Mouse (Mus musculus) liver, embryonic 11.5 days (tissue): ENCODE results near the gene Adgrf5. TPM values are rescaled to one million over a fixed set of nuclear protein-coding genes. Genes with fewer than 3 reads are reported as not detected.
"Not testable (repeated sequence)": the region's sequence is repeated elsewhere in the genome, so short reads cannot be mapped to it uniquely, and the experiment has no call there.

Source experiments
- ATAC-seq: fragments of 200-750 bp; cut with Nextera tagmentation; replicated peaks from 2 replicates; pipeline ENCODE4 v1.8.0; 2017; ENCODE audit warnings: moderate number of reproducible peaks, mild to moderate bottlenecking, moderate TSS enrichment, moderate library complexity; ENCODE audit not compliant: low FRiP score
- DNase-seq: peaks from one replicate; pipeline ENCODE4 v3.0.0-alpha.2; 2017; ENCODE audit warnings: low spot score
- H3K27ac ChIP-seq: fragments of 300-500 bp; sonication (generic); 2 replicates; pipeline ENCODE4 v1.5.1; 2014; ENCODE audit warnings: mild to moderate bottlenecking, low read depth, low read length, control low read depth
- H3K27me3 ChIP-seq: fragments of 300-500 bp; sonication (generic); replicated peaks from 2 replicates; pipeline ENCODE4 v1.6.1; 2014; ENCODE audit warnings: low read length, mixed read lengths; ENCODE audit not compliant: control insufficient read depth, insufficient read depth
- H3K36me3 ChIP-seq: fragments of 300-500 bp; sonication (generic); 2 replicates; pipeline ENCODE4 v1.6.1; 2014; ENCODE audit warnings: mild to moderate bottlenecking, low read length, moderate library complexity, mixed read lengths; ENCODE audit not compliant: control insufficient read depth, insufficient read depth
- H3K4me1 ChIP-seq: fragments of 300-500 bp; sonication (generic); replicated peaks from 2 replicates; pipeline ENCODE4 v1.6.1; 2014; ENCODE audit warnings: low read length, mixed read lengths; ENCODE audit not compliant: control insufficient read depth, insufficient read depth
- H3K4me2 ChIP-seq: fragments of 300-500 bp; sonication (generic); 2 replicates; pipeline ENCODE4 v1.6.1; 2014; ENCODE audit warnings: mild to moderate bottlenecking, control low read depth, moderate library complexity
- H3K4me3 ChIP-seq: fragments of 300-500 bp; sonication (generic); 2 replicates; pipeline ENCODE4 v1.5.1; 2014; ENCODE audit warnings: low read depth, low read length, control low read depth
- H3K9ac ChIP-seq: fragments of 300-500 bp; sonication (generic); 2 replicates; pipeline ENCODE4 v1.6.1; 2014; ENCODE audit warnings: low read depth, low read length, control low read depth
- H3K9me3 ChIP-seq: fragments of 300-500 bp; sonication (generic); 2 replicates; pipeline ENCODE4 v1.6.1; 2016; ENCODE audit warnings: low read length, inconsistent platforms, mixed read lengths; ENCODE audit not compliant: control insufficient read depth
- WGBS: fragments of 180-500 bp; shearing (Covaris S2); extraction: QIAGEN DNeasy Blood & Tissue Kit; methylation state at CpG from one replicate; pipeline ENCODE4 v1.1.7; 2014; 5-methylcytosine and 5-hydroxymethylcytosine counted together
- polyA plus RNA-seq: library from polyadenylated mRNA; unstranded; fragments of >200 nt; fragmentation: Nextera tagmentation; extraction: Ambion mirVana; gene quantifications from 2 replicates; pipeline ENCODE4 v1.2.1, GENCODE M21; 2014

The Adgrf5 gene
- polyA plus RNA-seq, 1 experiment from 2014 or later, result 9.3 TPM

GRCm38 (mm10) chr17:43337643-43338042 is 22.6 kb upstream of the Adgrf5 start:
- WGBS, result 72% methylated on average over 2 of the region's 2 CpGs
- Histone ChIP-seq H3K4me1 (peaks cover 2% of the 10 kb centered on the region; the same call in 1 of the 2 replicates), H3K9ac (no peak overlapping the region), H3K36me3 (no peaks in the 10 kb centered on the region), H3K4me2 (no peak overlapping the region), H3K27ac (no peak overlapping the region), H3K4me3 (no peak overlapping the region), H3K27me3 (no peaks in the 10 kb centered on the region), H3K9me3 (no peaks in the 10 kb centered on the region)
- DNase-seq (no peak), ATAC-seq (no peak)

- no peaks in the 10 kb centered on the region for H3K36me3 ChIP-seq
- no peak overlapping the region for H3K9ac ChIP-seq
- H3K9me3 ChIP-seq, result no peaks in the 10 kb centered on the region
- no peak overlapping the region for H3K4me2 ChIP-seq
- H3K27me3 ChIP-seq, result no peaks in the 10 kb centered on the region
- H3K27ac ChIP-seq, result no peak overlapping the region
- DNase-seq, result no peak
- no peak overlapping the region for H3K4me3 ChIP-seq
- no peak for ATAC-seq
- 76% methylated on average over 3 of the region's 3 CpGs for WGBS
- H3K4me1 ChIP-seq, result no peaks in the 10 kb centered on the region
Measured at GRCm38 (mm10) chr17:43338279-43338678, 22.0 kb upstream of the Adgrf5 start.

- not testable (repeated sequence) for ATAC-seq, H3K4me1 ChIP-seq, H3K4me3 ChIP-seq, DNase-seq, H3K9me3 ChIP-seq, H3K4me2 ChIP-seq, H3K27ac ChIP-seq, H3K27me3 ChIP-seq, H3K36me3 ChIP-seq, H3K9ac ChIP-seq
- 96% methylated on average over 2 of the region's 2 CpGs for WGBS
Measured at GRCm38 (mm10) chr17:43346499-43346898, 13.8 kb upstream of the Adgrf5 start.

- 35% methylated on average over 9 of the region's 9 CpGs for WGBS
- H3K36me3 ChIP-seq, result no peaks in the 10 kb centered on the region
- no peaks in the 10 kb centered on the region for H3K4me1 ChIP-seq
- no peak overlapping the region for H3K9ac ChIP-seq
- H3K4me2 ChIP-seq, result no peak overlapping the region
- H3K9me3 ChIP-seq, result no peaks in the 10 kb centered on the region
- H3K27ac ChIP-seq, result no peak overlapping the region
- H3K27me3 ChIP-seq, result peaks cover 14% of the 10 kb centered on the region
- ATAC-seq, result no peak; the same call in 1 of the 2 replicates
- no peak overlapping the region for H3K4me3 ChIP-seq
- DNase-seq, result no peak
Measured at GRCm38 (mm10) chr17:43357902-43358539, 2.2 kb upstream of the Adgrf5 start.

- peaks cover 14% of the 10 kb centered on the region for H3K27me3 ChIP-seq
- H3K9me3 ChIP-seq, result no peaks in the 10 kb centered on the region
- H3K36me3 ChIP-seq, result no peaks in the 10 kb centered on the region
- H3K4me1 ChIP-seq, result no peaks in the 10 kb centered on the region
- H3K9ac ChIP-seq, result 0 out of 2 replicates have a peak overlapping the region, but pooled peaks have one; percentile 9
- no peak overlapping the region; the same call in 1 of the 2 replicates for H3K4me2 ChIP-seq
- ATAC-seq (no peak), DNase-seq (no peak)
- 63% methylated on average over 11 of the region's 11 CpGs for whole genome bisulfite sequencing
- peak overlapping the region; percentile 14 for H3K4me3 ChIP-seq
- no peak overlapping the region for H3K27ac ChIP-seq
Measured at GRCm38 (mm10) chr17:43361021-43361420, 770 bp downstream of the Adgrf5 start.

- no peaks in the 10 kb centered on the region for H3K36me3 ChIP-seq
- H3K4me1 ChIP-seq, result no peaks in the 10 kb centered on the region
- no peak for DNase-seq
- no peak overlapping the region for H3K27ac ChIP-seq
- H3K4me3 ChIP-seq, result no peak overlapping the region
- H3K27me3 ChIP-seq, result peaks cover 10% of the 10 kb centered on the region
- no peak overlapping the region for H3K9ac ChIP-seq
- ATAC-seq, result no peak
- peak overlapping the region; percentile 7; the same call in 1 of the 2 replicates for H3K4me2 ChIP-seq
- WGBS, result 53% methylated on average over 11 of the region's 11 CpGs
- H3K9me3 ChIP-seq, result no peaks in the 10 kb centered on the region
Measured at GRCm38 (mm10) chr17:43362362-43362761, 2.1 kb downstream of the Adgrf5 start.

- no peak for DNase-seq
- Histone ChIP-seq H3K27ac (no peak overlapping the region), H3K27me3 (peaks cover 10% of the 10 kb centered on the region), H3K36me3 (no peaks in the 10 kb centered on the region), H3K9ac (no peak overlapping the region), H3K9me3 (no peaks in the 10 kb centered on the region), H3K4me2 (peak overlapping the region; percentile 7; the same call in 1 of the 2 replicates), H3K4me3 (no peak overlapping the region), H3K4me1 (no peaks in the 10 kb centered on the region)
- 68% methylated on average over 6 of the region's 6 CpGs for WGBS
- ATAC-seq, result no peak
Measured at GRCm38 (mm10) chr17:43362881-43363280, 2.6 kb downstream of the Adgrf5 start.

- 45% methylated on average over 6 of the region's 6 CpGs for whole genome bisulfite sequencing
- no peak for ATAC-seq
- no peaks in the 10 kb centered on the region for H3K4me1 ChIP-seq
Measured at GRCm38 (mm10) chr17:43363921-43364320, 3.7 kb downstream of the Adgrf5 start.

GRCm38 (mm10) chr17:43365297-43365696 is 5.0 kb downstream of the Adgrf5 start:
- Histone ChIP-seq H3K4me2 (no peak overlapping the region), H3K27me3 (peaks cover 7% of the 10 kb centered on the region), H3K4me3 (no peak overlapping the region), H3K4me1 (no peaks in the 10 kb centered on the region), H3K9me3 (no peaks in the 10 kb centered on the region), H3K9ac (no peak overlapping the region), H3K36me3 (no peaks in the 10 kb centered on the region), H3K27ac (no peak overlapping the region)
- 81% methylated on average over 6 of the region's 6 CpGs for WGBS
- DNase-seq, result no peak
- no peak for ATAC-seq

More at GRCm38 (mm10) chr17:43363921-43364320, 3.7 kb downstream of the Adgrf5 start:
- no peaks in the 10 kb centered on the region for H3K36me3 ChIP-seq
- H3K4me2 ChIP-seq, result no peak overlapping the region
- no peak overlapping the region for H3K4me3 ChIP-seq
- no peaks in the 10 kb centered on the region for H3K9me3 ChIP-seq
- no peak overlapping the region for H3K27ac ChIP-seq
- DNase-seq, result no peak
- no peak overlapping the region for H3K9ac ChIP-seq
- peaks cover 10% of the 10 kb centered on the region for H3K27me3 ChIP-seq
